Mouse (Mus musculus) thymus, adult 18-20 months (tissue): Measurements from ENCODE around the gene Ryk.

Experiments used
- DNase-seq, 2 experiments: peaks; one replicate each; pipeline ENCODE4 v3.0.0; 2022; ENCODE audit warnings: mixed read lengths in 2 of 2

Ryk gene

DNA sequence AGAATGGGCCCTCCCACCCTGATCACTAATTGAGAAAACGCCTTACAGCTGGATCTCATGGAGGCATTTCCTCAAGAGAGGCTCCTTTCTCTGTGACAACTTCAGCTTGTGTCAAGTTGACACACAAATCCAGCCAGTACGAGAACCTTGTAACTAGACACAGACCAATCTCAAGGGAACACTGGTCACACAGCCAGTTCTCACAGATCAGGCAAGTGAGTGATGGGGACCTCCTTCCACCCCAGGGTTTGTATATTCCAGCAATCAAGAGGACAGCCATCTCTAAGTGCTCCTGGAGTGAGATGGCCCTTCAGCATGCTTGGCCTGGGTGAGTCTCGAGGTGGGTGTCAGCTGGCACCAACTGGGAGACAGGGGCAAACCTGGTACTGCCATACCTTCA, 121.1 kb downstream of the Ryk start:
- no peak for DNase-seq
